Mouse (Mus musculus) T-cell, adult 2 months (primary cell): Measurements from ENCODE around the gene Swap70.

Experiments used
- DNase-seq: peaks from one replicate; pipeline ENCODE4 v3.0.0; 2022; ENCODE audit warnings: low spot score

Gene Swap70

DNA sequence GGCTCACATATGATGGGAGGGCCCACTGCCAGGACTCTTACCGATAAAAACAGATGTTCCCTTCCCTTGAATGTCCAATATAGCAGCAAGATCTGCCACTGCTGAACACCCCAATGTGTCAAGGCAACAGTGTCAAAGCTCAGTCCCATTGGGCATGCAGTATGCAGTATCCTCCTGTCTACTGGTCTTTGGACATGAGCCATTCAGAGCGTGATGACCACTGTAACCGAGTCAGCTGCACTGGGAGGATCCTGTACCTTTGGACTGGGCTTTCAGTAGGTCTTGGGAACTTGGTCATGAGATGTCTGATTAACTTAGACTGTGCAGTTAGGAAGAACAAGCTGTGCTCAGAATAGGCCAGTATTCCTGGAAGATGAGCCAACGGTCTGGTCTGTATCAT is 84.0 kb downstream of the Swap70 start:
- no peak for DNase-seq

DNA sequence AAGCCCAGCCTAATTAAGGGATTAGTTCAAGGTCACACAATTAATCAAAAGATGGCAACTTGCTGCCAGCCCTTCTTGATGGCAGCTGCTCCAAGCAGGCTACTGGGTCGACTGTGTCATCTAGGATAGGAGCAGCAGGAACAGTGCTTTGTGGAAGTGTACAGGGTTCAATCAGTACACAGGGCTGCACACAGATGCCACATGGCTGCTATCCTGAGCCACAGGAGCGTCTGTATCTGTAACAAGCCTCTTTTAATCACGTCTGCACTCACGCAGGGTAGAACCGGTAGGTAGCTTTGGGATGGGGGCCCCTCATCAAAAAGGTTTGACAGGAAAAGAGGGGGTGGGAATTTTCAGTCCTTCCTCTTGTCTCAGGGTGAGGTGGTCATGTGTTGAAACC is 84.8 kb downstream of the Swap70 start:
- no peak for DNase-seq

DNA sequence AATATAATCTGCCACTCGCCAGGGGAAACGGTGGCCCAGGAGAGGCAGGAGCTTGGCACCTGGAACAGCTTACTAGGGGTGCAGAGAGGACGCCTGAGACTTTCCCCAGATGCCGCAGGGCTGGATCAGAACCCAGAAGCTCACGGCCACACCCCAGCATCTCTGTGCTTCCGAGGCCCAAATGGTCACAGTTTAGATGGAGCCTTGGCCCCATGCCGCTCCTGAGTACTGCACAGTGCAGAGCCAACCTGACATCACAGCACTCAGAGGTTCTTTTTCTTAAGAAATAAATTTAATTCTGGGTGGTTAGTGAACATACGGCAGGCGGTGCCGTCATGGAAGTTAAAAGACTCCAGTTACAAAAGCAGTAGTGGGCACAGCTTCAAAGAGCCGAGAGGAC is 86.2 kb downstream of the Swap70 start:
- no peak for DNase-seq

DNA sequence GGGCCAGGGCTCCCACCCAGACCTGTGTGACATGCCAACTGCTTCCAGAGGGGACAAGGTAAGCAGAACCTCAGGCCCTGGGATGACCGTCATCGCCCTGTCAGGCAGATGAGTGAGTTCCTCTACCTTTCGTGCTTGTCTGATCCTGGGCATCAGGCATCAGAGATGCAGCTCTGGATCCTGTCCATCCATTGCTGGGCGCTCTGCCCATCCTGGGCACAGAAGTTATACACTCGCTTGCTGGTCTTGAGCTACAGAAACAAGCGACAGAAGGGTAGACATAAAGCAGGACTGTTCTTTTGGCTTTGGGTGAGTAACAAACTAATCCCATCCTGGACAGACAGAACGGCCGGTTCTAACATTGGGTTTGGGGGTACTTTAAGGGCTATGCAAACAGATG is 87.7 kb downstream of the Swap70 start:
- no peak for DNase-seq

DNA sequence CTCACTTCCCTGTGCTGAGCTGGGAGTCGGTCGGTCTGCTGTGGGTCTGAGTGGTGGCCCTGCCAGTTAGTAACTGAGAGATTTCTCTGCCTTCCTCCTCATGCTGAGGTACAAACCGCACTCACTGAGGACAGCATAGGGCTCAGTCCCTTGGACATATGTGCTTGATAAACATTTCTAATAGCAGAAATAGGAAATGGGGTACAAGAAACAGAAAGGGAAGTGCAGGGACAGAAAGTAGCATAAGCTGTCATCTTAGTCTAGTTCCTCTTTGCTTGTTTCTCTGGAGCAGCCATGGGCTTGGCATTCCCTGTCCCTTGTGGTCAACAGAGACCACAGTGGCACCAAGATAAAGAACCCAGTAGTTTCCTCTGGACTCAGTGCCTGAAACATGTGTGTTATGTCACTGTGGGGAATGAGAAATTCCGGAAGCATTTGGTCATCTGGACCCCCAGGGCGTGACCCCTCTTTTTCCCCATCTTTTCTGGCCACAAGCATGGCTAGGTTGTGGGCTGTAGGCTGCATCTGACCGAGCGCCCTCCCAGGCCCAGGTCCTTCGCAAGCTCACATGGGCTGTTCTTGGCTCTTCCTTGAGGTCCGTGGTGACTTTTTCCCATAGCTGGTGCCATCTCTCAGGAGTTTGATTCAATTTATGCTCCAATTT is 92.0 kb downstream of the Swap70 start:
- DNase-seq = no peak

DNA sequence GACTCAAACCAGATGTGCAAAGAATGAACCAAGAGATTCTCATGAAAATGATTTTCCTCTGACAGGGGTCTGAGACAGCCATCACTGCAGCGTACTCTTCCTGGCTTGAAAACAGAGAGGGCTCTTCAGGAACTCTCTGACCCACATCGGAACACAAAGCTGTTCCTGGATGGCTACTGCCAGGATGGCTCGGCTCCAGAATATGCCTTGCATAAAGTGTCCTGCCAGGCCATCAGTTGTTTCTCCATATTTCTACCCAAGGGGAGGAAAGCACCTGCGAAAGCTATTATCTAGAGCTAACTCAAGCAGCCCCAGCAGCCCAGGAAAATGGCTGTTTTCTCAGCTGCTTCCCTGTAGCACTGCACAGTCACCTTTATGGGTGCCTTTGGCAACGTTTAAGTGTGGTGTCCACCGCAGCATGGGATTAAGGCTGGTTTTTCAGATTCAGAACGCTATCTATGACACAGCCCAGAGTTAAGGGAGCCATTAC is 92.9 kb downstream of the Swap70 start:
- DNase-seq = no peak

DNA sequence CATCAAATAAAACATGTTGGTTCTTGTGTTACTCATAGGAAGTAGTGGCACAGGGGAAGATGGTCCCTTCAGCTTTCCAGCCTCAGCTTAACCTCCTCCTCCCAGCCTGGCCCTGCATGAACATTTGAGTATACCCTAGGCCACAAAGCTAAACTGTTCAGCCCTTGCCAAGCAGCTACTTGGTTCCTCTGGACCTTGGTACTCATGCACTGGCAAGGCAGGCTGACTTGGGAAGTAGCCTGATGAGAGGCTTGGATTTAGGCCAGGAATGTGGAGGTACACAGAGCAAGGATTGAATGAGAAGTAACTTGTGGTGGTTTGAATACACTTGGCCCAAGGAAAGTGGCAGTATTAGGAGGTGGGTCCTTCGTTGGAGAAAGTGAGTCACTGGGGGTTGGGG is 93.8 kb downstream of the Swap70 start:
- no peak for DNase-seq

DNA sequence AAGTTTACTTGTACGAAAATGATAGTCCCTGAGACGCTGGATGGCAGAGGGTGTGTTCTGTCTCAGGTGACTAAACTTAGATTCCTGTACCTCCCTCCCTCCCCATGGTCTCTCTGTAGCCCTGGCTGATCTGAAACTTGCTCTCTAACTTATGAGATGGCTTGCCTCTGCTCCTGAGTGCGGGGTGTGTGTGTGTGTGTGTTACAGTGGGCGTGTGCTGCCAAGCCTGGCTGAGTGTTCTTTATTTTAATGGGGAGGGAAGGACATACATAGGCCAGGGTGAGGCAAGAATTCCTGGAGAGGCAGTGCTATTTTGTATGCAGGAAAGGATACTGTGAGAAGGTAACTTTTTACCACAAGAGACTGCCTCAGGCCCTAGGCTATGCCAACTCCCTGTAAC is 95.9 kb downstream of the Swap70 start:
- DNase-seq = no peak

DNA sequence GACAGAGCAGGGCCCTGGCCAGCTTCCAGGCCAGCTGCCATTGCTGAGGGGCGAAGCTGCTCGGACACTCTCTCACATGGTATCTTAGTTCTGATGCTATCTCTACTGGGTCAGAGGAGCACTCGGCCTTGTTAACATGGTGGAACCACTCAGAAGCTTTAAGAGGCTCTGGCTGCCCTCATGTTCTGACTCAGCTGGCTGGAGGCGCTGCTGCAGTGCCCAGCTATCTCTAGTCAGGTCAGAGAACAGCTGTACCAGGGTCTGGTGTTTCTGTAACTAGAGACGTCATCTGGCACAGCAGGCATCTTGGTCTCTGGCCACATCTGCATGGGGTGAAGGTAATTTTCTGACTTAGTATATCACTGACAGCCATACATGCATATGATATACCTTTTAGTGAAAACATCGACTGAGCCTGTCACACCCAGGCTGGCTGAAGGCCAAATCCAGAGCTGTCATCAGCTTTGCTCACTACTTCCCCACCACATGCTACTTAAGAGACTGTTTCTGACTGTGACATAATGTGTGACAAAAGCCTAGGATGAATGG is 97.5 kb downstream of the Swap70 start:
- no peak for DNase-seq

DNA sequence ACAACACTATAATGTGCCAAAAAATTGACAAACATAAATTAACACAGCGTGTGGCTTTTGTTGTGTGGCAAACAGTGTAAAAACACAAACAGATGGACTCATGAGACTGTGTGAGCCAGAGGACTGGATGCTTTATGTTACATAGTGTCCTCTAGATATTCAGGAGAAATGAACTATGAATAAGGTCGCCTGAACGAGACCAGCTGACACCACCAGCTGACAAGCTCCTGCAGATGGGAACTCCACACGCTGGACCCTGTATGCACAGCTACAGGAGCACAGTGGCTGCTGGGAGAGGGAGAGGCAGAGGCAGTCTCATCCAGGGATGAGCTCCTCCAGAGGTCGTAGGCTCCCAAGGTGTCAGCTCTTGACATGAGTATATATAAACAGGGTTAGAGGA is 99.6 kb downstream of the Swap70 start:
- DNase-seq = no peak

DNA sequence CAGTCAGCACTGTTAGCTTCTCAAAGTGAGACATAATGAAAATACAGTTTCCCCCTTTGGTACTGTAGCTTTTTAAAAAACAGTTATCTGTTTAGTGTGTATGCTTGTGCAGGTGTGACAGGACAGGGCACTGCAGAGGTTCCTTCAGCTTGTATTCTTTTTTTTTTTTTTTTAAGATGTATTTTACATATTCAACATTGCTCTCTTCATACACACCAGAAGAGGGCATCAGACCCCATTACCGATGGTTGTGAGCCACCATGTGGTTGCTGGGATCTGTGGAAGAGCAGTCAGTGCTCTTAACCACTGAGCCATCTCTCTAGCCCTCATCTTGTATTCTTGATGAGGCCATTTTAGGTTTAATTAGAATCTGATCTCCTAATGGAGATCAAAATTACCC is 103.3 kb downstream of the Swap70 start:
- DNase-seq = no peak

DNA sequence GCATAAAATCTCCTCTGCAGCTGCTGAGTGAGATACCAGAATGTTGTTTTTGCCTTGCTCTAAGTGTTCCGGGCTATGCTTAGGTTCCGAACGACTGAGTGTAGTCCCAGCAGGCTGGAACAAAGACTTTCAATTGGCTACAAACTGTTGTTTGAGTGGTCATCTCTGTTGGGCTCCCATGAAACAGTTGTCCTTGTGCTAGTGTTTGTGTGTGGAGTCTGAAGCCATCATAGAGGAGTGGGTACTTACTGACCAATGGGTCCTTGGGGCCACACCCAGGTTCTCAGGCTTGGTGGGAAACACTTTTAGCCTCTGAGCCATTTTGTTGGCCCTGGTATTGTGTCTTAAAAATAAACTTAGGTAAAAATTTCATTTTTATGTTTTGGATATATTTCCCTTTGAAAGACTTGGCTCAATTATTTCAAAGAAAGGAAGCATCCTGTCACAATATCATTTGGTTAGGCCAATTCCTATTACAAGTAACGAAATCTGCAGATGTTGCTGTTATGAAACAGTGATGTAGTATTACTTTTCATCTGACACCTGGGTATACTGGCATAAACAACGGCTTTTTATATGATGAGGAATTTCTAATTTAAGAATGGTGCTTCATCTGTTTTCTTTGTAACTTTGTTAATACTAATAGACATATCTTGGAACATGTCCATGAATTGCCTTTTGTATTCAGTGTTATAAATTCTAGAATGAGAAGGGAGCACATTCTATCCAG is 104.0 kb downstream of the Swap70 start:
- DNase-seq = no peak
